Mouse (Mus musculus) cerebellum, adult 9-11 months (tissue): Measurements from ENCODE around the gene Tnfrsf8.
"Not testable (repeated sequence)": the region's sequence is repeated elsewhere in the genome, so short reads cannot be mapped to it uniquely, and the experiment has no call there.

Experiments used
- DNase-seq: peaks from one replicate; pipeline ENCODE4 v3.0.0; 2022

Tnfrsf8 gene

GRCm38 (mm10) chr4:145314836-145315467 is at the start of gene Tnfrsf8:
TSS of gene Tnfrsf8 (minus strand) at chr4:145315164.
- no peak for DNase-seq

- not testable (repeated sequence) for DNase-seq
Observed at GRCm38 (mm10) chr4:145361635-145362034, 46.7 kb upstream of the Tnfrsf8 start.

DNA sequence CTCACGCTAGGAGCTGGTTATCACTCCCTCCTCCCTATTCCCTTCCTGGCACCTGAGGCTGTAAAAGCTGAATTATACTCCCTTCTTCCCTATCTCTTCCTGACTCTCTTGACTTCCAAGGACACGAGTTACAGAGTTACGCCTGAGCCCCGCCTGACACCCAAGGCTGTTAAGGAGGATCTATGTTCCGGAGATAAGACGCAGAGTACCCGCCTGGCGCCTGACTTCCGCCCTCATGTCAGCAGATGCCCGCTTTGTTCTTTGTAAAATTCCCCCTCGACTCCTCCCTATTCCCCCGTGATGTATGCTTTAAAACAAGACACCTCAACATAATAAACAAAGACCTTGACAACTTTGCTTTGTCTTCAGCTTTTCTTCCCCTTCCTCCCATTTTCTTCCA is 46.1 kb upstream of the Tnfrsf8 start:
- DNase-seq = no peak

DNA sequence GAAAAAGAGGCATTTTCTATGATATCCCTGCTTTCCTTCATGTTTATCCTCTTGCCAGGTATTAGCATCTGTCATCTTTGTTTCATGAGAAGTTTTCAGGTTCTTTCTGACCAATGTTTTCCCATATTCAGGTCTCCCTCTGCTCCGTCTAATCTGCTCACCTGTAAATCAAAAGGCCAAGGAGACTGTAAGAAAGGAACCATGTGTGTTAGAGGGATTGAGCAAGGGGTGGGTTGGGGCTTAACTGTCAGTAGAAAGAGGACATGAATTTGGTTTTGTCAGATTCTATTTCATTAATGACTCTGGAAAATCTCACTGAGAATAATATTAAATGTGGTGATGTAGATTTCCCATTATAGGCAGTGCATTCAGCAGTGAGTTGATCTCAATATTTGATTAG is 45.6 kb upstream of the Tnfrsf8 start:
- DNase-seq = no peak

DNA sequence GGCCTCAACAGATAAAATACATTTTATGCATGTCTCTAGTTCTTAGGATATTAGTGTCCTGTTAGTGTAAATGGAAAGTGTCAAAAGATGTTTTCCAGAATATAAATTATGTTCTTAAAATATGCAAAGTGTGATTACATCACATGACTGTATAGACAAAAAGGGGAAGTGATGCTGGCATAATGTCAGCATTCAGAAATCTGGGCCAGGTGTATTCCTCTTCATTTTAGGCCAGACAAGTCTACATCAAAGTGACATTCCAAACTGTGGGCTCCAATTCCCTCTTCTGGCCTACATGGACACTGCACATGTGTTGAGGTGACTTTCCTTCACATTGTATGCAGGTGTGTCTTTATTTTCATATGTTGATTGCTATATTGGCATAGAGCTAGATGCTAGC is 41.3 kb upstream of the Tnfrsf8 start:
- DNase-seq = no peak

GRCm38 (mm10) chr4:145353855-145354254 is 38.9 kb upstream of the Tnfrsf8 start:
- no peak for DNase-seq

DNA sequence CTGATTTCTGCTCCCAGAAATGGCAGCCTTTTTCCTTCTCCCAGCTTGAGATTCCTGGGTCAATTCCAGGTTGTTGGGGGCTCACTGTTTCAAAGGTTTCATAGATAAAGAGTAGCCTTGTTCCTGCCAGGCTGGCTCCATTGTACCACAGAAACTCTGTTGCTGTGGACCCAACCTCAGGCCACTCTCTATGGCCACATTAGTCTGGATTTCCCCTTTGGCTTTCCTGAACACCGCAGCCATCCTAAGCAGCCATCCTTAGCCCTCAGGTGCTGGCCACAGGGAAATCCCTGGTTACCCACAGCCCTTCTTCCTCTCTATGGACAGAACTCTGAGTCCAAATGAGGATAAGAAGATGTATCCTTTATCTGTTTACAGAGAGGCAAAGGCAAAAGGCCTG is 30.0 kb upstream of the Tnfrsf8 start:
- DNase-seq = no peak

- no peak for DNase-seq
Observed at GRCm38 (mm10) chr4:145341879-145342809, 27.2 kb upstream of the Tnfrsf8 start.

DNA sequence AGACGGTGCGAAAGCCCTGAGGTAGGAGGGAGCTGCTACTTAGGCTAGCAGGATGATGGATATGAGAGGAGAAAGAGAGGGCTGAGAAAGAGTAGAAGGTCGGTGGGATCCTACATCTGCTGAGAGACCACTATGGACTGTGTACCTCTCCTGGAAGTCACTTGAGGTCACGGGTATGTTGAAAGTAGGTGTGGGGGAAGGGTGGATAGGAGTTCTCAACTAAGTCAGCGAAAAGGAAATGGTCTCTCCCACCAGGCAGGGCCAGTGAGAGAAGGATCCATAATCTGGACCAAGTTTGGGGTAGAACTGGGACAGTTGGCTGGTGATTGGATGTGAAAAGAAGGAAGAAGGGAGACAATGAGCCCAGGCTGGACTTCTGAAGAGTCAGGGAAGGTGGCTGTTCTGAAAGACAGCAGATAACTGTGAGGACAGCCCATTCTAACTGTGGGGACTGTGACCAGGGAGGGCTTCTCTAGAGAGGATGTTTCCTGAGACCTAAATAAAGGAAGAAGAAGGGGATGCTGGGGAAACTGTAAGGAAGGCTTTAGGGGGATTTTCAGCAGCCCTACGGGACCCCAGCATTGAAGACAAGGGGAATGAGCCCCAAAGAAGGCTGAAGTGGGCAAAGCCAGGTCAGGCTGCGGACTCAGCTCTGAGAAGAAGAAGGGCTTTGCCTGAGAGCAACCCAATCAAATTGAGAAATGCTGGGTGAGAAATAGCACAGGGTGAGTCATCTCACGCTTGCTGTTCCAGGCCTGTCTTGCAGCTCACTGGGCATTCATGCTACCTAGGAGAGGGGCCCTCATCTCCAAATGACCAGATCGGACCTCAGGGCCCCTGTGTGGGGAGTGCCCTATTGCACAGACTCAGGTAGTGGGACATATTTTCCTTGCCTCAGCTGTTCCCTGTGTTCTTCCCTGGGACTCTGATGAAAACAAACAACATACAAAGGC is 23.2 kb upstream of the Tnfrsf8 start:
- DNase-seq = no peak

- DNase-seq = no peak
Observed at GRCm38 (mm10) chr4:145336587-145336986, 21.6 kb upstream of the Tnfrsf8 start.

DNA sequence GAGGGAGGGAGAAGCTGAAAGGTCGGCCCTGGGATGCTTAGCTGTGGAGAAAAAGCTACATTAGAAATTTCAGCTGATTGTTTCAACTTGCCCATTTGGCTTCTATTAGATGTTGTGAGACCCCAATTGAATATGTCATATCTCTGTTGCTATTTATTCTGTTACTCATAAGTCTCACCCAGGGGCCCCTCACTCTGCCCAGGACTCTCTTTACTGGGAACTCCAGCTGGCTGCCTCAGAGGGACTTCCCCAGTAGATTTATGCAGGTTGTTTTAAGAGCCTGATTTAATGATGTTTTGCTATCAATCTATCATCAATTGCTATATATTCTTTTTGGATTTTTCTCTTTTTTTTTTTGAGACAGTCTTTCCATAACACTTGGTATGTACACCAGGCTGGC is 21.1 kb upstream of the Tnfrsf8 start:
- no peak for DNase-seq

DNA sequence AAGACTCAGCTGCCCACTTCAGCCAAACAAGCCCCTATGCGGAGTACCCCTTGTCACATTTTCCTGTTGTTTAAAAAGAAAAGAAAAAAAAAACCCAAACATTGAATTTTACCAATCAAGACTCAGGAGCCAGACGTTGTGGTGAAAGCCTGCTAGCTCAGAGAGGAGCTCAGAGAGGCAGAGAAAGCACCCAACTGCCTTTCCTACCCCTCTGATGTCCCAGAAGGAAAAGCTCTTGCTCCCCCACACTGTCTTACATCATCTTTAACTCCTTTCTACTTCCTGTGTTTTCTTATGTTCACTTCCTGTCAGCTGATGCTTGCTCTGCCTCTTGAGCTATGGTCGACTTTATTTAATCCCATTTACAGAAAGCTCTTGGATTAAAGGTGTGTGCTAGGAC is 8.7 kb upstream of the Tnfrsf8 start:
- DNase-seq = no peak

DNA sequence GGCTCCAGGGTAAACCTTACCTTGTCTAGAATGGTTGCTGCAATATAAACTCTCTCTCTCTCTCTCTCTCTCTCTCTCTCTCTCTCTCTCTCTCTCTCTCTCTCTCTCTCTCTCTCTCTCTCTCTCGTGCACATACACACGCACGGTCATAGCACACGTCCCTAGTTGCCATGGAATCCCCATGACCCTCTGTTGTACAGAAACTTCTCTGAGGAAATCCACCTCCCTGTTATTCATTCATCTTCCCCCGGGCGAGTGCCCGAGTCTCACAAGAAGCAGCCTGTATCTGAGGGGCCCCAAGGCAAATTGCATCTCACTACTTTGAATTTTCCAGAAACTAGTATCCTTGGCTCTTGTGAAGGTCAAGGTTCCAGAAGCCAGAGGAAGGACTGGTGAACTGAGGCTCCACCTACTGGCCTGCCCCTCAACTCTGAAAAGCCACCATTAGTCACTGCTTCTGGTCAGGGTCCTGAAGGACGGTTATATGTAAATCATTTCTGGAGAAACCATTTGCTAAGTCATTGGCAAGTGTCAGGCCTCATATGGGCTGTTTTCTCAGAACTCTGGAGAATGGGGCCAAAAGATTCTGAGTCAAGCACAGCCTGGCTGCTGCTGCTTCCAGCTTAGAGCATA is 8.1 kb upstream of the Tnfrsf8 start:
- DNase-seq = no peak

DNA sequence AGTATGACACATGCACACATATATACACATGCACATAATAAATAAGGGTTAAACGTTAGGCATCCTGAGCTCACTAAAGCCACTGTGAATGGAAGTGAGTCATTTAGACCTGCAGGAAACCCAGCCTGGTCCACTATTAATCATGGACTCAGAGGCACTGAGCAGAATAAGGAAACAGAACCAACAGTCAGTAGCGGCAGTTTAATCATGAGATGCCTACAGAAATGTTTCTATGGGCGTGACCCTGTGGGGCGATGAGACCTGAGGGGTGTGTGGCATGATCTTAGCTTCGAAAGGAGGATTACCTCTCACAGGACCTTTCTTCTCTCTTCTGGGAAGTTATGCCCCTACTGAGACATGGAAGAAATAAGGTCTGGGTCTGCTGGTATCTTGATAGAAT is 7.2 kb upstream of the Tnfrsf8 start:
- DNase-seq = no peak

DNA sequence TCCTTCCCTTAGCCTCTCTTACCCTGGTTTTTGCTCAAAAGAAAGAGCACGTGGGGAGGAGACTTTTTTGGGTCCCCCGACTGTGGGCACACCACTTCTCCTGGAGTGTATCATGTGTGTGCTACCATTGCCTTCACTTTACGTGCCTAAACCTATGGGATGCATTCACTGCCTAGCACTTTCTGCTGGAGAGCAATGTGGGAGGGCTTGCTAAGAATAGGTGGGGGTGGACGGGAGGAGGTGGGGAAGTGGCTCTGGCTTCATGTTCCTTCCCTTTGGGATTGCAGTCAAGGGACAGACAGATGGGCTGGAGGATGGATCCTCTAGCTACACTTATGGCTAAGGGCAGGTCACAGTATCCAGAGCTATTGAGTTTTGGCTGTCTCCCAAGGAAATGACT is 5.7 kb upstream of the Tnfrsf8 start:
- no peak for DNase-seq

GRCm38 (mm10) chr4:145319274-145320226 is 4.6 kb upstream of the Tnfrsf8 start:
- DNase-seq = no peak

DNA sequence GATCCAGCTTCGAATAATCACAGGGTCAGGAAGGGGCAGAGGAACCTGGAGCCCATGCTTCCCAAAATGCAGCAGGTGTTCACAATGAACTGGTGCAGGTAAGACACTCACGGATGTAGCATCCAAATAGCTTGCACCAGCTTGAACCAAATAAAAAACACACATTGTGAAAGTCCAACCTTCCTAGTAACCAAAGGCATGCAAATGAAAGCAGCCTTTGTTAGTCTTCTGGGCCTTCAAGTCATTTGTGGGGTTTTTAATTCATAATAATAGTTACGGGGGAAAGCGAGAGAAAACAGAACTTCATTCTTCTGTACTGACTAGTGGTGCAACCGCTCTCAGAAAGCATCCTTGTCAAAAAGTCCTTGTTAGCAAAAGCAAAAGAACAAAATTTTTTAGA is 1.7 kb upstream of the Tnfrsf8 start:
- no peak for DNase-seq

- DNase-seq = no peak
Observed at GRCm38 (mm10) chr4:145313966-145314365, 998 bp downstream of the Tnfrsf8 start.

DNA sequence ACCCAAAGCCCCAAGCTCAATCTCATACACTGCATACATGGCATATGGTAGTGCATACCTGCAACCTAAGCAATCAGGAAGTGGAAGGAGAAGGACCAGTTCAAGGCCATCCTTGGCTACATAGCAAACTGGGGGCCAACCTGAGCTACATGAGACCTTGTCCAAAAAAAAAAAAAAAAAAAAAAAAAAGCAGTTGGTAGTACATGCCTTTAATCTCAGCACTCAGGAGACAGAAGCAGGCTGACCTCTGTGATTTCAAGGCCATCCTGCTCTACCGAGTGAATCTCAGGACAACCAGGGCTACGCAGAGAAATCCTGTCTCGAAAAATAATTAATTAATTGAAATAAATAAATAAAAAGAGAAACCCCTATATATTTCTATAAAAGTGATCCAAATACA is 1.7 kb downstream of the Tnfrsf8 start:
- no peak for DNase-seq

GRCm38 (mm10) chr4:145312530-145312929 is 2.4 kb downstream of the Tnfrsf8 start:
- DNase-seq = no peak

DNA sequence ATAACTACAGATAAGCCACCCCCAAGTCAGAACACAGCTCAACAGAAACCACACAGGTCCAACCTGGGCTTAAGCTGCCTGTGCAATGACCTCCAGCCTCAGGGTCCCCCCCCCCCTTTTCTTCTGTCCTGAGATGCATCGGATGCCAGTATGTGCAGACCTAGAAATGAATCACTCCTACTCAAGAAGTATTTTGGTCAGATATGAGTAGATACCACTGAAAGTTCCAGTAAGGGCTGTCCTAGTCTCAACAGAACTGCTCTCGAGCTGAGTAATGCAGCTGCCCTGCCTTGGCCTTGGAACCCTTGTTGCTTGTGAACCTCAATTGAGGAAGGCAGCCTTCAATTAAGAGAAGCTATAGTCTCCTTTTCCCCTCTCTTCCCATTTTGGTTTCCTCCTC is 4.1 kb downstream of the Tnfrsf8 start:
- no peak for DNase-seq

DNA sequence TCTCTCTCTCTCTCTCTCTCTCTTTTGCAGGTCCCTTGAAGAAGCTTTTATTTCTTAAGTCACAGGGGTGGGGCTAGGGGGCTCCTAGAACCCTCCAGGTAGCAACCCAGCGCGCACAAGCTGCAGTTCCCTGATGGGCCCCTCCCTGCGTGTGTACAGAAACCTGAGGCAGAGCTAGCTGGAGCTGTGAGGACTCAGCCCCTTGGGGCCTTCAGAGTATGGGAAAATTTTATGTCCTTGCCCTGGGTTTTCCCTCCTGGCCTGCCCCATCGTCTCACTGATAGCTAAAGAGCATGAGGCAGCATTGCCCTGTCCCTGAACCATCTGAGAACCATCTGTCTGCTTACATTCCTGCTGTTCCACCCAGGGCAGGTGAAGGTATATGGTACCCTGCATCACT is 8.5 kb downstream of the Tnfrsf8 start:
- DNase-seq = no peak
